Mouse (Mus musculus): ENCODE data around the gene Fbxo34.
"Not testable (repeated sequence)": the region's sequence is repeated elsewhere in the genome, so short reads cannot be mapped to it uniquely, and the experiment has no call there.

The Fbxo34 gene

DNA sequence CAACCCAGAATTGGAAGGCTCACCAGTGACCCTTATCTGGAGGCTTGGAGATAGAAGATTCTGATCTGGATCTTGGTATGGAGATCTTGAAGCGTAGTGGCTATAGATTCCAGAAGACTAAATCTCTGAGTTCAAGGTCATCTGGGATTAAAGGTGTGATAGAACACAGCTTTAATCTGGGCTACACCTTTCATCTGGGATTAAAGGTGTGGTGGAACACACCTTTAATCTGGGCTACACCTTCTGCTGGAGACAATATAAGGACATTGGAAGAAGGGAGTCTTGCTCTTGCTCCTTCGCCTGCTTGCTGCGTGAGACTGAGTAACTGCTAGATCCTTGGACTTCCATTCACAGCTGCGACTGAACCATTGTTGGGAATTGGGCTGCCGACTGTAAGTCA, at the start of gene Fbxo34:
TSS of gene Fbxo34 (plus strand) at position 301 of the 400 bp plus-strand sequence.
- DNase-seq = not testable (repeated sequence)

DNA sequence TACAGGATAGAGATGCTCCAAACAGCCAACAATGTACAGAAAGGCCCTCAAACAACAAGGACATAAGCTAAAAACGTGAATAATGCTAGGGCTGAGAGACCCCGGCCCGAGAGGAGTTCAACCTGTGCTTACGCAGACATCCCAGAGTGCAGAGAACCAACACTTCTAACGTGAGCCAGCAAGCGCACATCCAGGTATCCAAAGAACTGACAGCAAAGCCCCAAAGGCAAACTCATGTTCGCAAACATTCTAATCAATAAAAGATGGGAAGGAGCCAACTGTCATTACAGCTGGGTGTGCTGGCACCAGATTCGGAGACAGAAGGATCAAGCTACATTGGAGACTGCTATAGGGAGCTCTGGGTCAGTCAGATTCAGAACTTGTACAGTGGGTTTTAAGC, 47.5 kb upstream of the Fbxo34 start:
- no peak for DNase-seq

DNA sequence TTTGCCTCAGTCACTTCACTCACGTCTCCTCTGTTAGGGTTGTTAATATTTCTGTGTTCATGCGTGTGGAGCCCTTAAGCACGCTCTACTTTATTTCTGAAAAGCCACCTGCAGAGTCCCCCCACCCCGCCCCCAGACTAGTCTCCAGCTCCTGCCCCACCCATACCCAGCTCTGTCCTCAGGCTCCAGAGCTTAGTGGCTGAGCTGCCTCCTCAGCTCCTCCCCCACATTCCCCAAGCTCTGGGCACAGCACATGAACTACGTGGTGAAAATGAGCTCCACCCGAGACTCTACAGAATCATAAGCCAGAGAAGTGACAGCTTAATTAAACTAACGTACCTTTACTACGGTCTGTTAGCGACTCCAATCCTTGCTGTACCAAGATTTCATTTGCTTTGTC, 44.2 kb upstream of the Fbxo34 start:
- DNase-seq = no peak

DNA sequence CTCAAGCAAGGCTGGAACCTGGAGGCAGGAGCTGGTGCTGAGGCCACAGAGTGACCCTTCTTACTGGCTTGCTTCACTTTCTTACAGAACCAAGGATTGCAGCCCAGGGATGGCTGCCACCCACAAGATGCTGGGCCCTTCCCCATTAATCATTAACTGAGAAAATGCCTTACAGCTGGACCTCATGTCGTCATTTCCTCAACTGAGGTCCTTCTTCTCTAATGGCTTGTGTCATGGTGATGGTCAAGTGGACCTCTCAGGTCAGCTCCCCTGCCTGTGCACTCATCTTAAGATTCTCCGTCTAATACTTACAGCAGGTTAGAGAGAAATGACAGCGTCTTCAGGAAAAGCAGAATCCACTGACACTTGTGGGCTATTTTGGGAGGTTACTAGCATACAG, 32.9 kb upstream of the Fbxo34 start:
- DNase-seq = no peak

DNA sequence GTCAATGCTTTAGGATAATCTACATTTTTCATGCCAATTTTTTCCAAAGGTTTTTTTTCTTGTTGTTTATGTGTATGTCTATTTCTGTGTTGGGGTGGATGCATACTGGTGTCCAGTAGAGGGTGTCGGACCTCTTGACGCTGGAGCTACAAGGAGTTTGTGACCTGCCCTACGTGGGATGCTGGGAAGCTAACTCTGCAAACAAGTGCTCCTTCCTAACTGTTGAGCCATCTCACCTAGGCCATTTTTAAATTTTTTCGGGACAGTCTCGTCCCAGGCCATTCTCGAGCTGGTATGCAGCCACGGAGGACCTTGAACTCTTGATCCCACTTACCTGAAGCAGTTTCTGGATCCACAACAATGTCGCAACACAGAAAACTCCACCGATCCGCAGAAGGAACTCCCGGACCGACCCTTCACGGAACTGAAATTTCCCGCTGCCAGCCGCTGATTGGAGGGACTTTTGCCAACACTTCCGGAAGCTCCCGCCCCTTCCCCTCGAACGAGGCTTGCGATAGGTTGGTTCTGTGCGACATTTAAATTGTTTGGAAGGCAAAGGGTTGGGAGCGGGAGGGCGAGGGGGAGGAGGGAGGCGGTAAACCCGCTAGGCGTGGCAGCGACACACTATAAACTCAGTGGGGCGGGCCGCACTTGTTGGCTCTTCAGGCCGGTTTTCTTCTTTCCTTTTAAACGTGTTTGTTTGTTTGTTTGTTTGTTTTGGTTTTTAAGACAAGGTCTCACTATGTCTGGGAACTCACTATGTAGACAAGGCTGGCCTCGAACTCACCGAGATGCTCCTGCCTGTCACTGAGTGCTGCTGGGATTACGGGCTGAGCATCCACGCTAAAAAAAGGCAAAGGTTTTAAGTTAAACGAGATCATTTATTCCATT, 32.2 kb upstream of the Fbxo34 start, which contains the start of gene Dlgap5:
TSS of gene Dlgap5 (minus strand) at position 633 of the 891 bp plus-strand sequence.
- peak; percentile 87 to 91 for DNase-seq

GRCm38 (mm10) chr14:47418666-47418991, 31.6 kb upstream of the Fbxo34 start:
- DNase-seq = no peak

DNA sequence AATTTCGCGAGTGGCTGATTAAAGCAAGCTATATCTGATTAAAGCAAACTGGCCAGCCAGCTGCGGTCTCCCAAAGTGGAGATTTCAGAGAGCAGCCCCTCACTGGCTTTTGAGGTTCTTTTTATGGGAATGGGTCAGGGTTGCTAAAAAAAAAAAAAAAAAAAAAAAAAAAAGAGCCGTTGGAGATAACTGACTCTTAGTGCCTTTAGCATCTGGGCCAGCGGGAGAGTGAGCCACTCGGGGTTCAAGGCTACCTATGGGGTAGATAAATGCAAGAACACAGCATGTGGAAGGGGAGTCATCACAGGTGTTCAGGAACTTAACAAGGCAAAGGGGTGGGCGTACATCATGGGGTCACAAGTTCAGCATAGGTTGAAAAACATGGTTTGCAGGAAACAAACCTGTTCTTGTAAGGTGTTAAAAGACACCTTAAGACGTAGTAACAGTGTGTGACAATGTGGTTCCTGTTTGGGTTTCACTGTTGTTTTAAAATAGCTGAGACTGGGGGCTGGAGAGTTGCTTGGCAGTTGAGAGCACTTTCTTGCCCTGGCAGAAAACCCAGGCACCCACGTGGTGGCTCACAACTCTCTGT, 31.1 kb upstream of the Fbxo34 start:
- DNase-seq = no peak

GRCm38 (mm10) chr14:47419723-47420276, 30.4 kb upstream of the Fbxo34 start:
- DNase-seq = no peak

GRCm38 (mm10) chr14:47421606-47422005, 28.6 kb upstream of the Fbxo34 start:
- DNase-seq = no peak

DNA sequence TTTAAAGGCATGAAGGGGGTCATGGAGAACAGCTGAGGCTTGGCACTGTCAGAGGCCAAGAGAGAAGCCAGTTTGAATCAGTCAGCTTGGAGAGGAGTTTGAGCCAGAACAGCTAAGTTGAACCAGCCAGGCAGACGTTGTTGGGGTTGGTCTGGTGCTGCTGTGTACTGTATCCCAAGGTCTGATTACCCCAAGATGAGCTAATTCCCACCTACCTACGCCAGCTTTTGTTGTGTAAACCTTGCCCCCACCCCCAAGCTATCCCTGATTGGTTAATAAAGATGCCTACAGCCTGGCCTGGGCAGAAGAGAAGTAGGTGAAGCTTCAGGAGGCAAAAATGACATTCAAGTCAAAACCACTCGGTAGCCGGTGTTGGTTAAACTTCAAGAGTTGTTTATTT, 27.8 kb upstream of the Fbxo34 start:
- no peak for DNase-seq

DNA sequence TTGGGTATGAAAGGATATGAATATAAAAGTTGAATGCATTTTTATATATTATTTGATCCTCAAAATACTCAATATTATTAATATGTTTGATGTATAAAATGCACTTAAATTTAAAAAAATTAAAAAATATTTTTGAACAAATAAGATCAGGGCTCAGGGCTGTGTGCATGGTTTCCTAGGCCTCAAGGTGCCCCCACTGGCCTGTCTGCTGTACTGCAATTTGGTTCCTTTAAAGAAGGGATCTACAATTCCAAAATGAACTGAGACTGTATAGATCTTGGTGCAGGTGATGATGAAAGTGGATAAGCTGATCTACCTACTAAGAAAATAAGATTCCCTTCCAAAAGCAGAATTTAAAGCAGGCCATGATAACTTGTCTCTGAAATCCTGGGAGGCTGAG, 17.2 kb upstream of the Fbxo34 start:
- DNase-seq = no peak

- no peak for DNase-seq
These were observed 11.3 kb upstream of the Fbxo34 start for GRCm38 (mm10) chr14:47438947-47439346.

- DNase-seq = no peak
These were observed 5.3 kb upstream of the Fbxo34 start for GRCm38 (mm10) chr14:47444907-47445306.

DNA sequence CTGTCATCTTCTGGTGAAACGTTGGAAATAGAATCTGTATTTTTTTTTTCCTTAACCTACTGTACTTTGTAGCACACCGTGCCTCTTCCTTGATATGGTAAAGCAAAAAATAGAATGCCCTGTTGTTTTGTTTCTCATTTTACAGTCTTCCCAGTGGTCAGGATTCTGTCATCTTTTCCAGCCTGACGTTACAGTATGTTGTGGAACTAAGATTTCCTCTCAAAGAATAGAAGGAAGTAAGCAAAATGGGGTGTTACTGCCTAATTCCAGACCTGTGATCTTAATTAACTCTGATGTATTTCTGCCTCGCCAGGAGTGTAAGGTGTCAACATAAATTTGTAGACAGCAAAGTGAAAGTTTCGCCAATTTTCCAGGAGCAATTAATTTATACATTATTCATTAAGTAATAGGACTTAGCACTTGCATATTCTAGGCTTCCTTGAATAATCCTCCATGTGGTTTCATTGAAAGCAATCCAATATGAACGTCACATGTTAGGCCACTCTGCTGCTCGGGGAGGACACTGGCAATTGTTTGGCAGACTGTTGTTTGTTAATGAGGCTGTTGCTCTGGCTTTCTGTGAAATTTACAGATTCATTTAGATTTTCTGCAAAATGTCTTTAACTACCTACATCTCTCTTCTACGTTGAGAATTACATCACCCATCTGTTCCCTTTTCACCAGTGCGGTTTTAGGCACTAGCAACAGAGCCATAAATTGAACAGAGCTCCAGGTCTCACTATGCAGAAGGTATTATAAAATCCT, 4.7 kb upstream of the Fbxo34 start:
- no peak for DNase-seq

DNA sequence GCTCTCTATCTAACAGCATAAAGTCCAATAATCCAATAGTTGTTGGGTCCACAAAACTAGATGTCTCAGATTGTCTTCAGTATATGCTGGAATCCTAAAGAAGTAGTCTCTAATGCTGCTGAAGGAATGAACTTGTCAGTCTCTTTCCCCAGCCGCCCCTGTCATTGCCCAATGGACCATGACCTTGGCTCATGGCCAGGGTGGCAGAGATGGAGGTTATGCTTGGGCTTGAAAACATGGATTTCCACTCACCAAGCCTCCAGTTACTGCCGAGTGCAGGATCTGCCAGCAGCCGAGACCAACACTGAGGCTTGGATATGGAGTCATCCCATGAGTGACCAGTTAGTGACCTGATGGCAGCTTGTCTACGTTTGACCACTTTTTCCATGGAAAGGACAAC, 9.3 kb downstream of the Fbxo34 start:
- no peak for DNase-seq

- no peak for DNase-seq
These were observed 11.8 kb downstream of the Fbxo34 start for GRCm38 (mm10) chr14:47461997-47462396.

GRCm38 (mm10) chr14:47462453-47462852, 12.2 kb downstream of the Fbxo34 start:
- DNase-seq = no peak

GRCm38 (mm10) chr14:47462877-47463460, 12.7 kb downstream of the Fbxo34 start:
- no peak for DNase-seq

DNA sequence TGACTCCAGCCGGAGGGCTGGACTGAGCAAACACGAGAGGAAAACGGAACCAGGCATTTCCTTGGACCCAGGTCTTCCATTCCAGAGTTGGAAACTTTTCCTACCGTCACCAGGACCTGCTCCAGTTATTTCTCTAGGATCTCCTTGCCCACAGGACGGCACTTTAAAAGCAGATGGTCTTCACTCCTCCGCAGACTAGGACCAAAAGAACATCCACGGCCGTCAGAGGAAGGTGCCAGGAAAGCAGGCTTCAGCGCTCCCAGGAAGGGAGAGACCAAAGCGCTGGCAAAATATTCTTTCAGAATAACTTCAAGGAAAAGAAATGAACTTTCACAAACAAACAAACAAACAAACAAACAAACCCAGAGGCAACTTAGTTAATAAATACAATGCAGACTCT, 14.2 kb downstream of the Fbxo34 start:
- no peak for DNase-seq

DNA sequence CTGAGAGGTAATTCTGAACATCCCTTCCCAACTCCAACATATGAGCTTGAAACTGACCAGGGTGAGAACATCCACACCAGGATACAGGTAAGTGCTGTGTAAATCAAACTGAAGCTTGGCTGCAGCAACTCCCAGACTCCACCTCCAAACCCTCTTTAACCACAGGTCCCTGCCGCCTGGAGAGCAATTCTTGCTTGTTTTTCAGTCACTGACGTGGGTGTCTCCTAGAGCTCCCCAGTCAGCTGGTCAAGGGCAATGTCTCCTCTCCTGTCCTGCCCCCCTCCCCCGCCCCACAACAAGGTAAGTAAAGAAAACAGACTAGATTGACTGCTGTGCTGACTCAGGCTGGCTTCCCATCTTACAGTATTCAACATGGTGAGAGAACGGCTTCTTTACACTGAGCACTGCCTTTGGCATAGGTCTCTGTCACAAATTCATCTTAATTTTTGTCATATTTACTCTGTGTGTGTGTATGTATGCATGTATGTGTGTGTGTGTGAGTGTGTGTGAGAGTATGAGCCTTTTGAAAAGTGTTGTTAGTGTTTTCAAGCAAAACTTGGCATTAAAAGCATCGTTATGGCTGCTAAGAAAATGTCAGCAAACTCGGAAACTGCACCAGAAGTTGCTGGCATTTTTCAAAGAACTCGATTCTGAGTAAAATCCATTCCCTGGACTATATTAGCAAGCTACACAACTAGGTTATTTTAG, 15.4 kb downstream of the Fbxo34 start:
- DNase-seq = no peak

DNA sequence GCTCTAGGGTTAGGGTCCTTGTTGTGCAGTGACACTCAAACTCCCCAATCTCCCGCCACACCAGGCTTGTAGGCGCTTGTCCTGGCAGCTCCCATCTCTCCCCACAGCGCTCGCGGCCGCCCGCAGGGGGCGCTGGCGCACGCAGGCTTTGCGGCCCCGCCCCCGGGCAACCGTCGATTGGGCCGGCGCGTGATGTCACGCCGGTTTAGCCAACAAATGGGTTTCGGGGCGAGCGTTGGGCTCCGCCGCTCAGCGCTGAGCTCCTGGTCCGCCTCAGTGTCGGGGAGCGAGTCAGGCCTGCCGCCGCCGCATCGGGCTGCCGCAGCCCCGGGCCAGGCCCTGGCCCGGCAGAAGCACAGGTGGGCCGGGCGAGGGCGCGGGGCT, 22.1 kb downstream of the Fbxo34 start:
- peak; percentile 95 to 97 for DNase-seq
